ENCODE assay signal across 9 mouse cellular contexts in genomic region chr10:123265241-123265790, GRCm38 (mm10). TPM values are rescaled to one million over a fixed set of nuclear protein-coding genes. Genes with fewer than 3 reads are reported as not detected.
A peak's percentile ranks its signal among the peaks of the same experiment; 100 is the strongest.
DNase-seq lines count a peak whose midpoint lies in the region; ATAC-seq and TF ChIP-seq lines count a peak whose summit lies in the region.
"Had no signal": no experiment of that assay in that cellular context is flagged by ENCODE, and none has a peak within 500 bp of the region (broad histone marks: within the 10 kb centered on the region; RNA-seq: fewer than 3 reads in every experiment).

No protein-coding gene starts in this region.

- H3K4me3 ChIP-seq in E14TG2a.4 (replicated peaks; ENCODE audit: low read length): peak overlapping the region; percentile 75
- H3K4me3 ChIP-seq in embryonic facial prominence, embryonic 12.5 days: peak overlapping the region; percentile 60
- H3K4me3 ChIP-seq in hindbrain, embryonic 16.5 days (ENCODE audit: low read length): peak overlapping the region; percentile 74
- peak overlapping the region; percentile 7 to 21; a peak in 2 of 4 replicates for H3K4me3 ChIP-seq in liver, embryonic 14.5 days (ENCODE audit: insufficient read depth in 1 of 2, low read depth in 2 of 2, low read length in 2 of 2)
- H3K4me3 ChIP-seq in lung, adult 2 months (replicated peaks; ENCODE audit: extremely low read depth, low read depth, low read length): no peak overlapping the region

- DNase-seq in gastrocnemius, postnatal 10 days: peak; percentile 9
- DNase-seq in gastrocnemius, postnatal 25 days: no peak
- no peak for DNase-seq in liver, embryonic 14.5 days (ENCODE audit: low read depth in 3 of 3, low spot score in 3 of 3)
- DNase-seq in right cerebral cortex, postnatal 4 days: peak; percentile 32
- DNase-seq in lung, adult 2 months: no peak

- no peak for TF ChIP-seq POLR2A in lung, adult 2 months (IDR thresholded peaks at IDR 0.05; ENCODE audit: borderline replicate concordance, extremely low read depth, low read depth, low read length)

- WGBS in embryonic facial prominence, embryonic 12.5 days: under 1% methylated on average over 43 of the region's 50 CpGs
- WGBS in hindbrain, embryonic 16.5 days: 1% methylated on average over 45 of the region's 50 CpGs
- 2% methylated on average over 49 of the region's 50 CpGs for WGBS in liver, embryonic 14.5 days (ENCODE audit: insufficient replicate concordance)
- WGBS in lung, adult 2 months: under 1% methylated on average over 49 of the region's 50 CpGs

- TF ChIP-seq CTCF in E14TG2a.4 (conservative IDR thresholded peaks at IDR 0.05; ENCODE audit: low read length): no peak
- no peak for TF ChIP-seq CTCF in liver, embryonic 14.5 days (IDR thresholded peaks at IDR 0.05; ENCODE audit: low read depth)
- no peak for TF ChIP-seq CTCF in lung, adult 2 months (IDR thresholded peaks at IDR 0.05; ENCODE audit: insufficient read depth, low read length)

- peaks cover 12% of the 10 kb centered on the region for H3K4me1 ChIP-seq in E14TG2a.4 (replicated peaks; ENCODE audit: low read depth, low read length)
- H3K4me1 ChIP-seq in embryonic facial prominence, embryonic 12.5 days: peaks cover 5% of the 10 kb centered on the region; the same call in 1 of the 2 replicates
- peaks cover 10% of the 10 kb centered on the region for H3K4me1 ChIP-seq in hindbrain, embryonic 16.5 days (ENCODE audit: control insufficient read depth, insufficient read depth, low read depth, low read length)
- H3K4me1 ChIP-seq in liver, embryonic 14.5 days (replicated peaks; ENCODE audit: control insufficient read depth in 2 of 2, insufficient read depth in 2 of 2, low read length in 1 of 2): no peaks in the 10 kb centered on the region
- no peaks in the 10 kb centered on the region for H3K4me1 ChIP-seq in lung, adult 2 months (ENCODE audit: control insufficient read depth, insufficient read depth, low read length)

- H3K36me3 ChIP-seq in E14TG2a.4 (ENCODE audit: insufficient read depth, low read length): no peaks in the 10 kb centered on the region
- no peaks in the 10 kb centered on the region for H3K36me3 ChIP-seq in embryonic facial prominence, embryonic 12.5 days
- H3K36me3 ChIP-seq in hindbrain, embryonic 16.5 days (ENCODE audit: control insufficient read depth, insufficient read depth, low read length): no peaks in the 10 kb centered on the region
- H3K36me3 ChIP-seq in liver, embryonic 14.5 days (replicated peaks; ENCODE audit: control insufficient read depth, insufficient read depth, low read depth): no peaks in the 10 kb centered on the region

- peak overlapping the region; percentile 96 for H3K4me2 ChIP-seq in embryonic facial prominence, embryonic 12.5 days (replicated peaks)
- peak overlapping the region; percentile 74 for H3K4me2 ChIP-seq in hindbrain, embryonic 16.5 days (ENCODE audit: low read length)
- H3K4me2 ChIP-seq in liver, embryonic 14.5 days (ENCODE audit: low read depth): peak overlapping the region; percentile 52

- H3K27me3 ChIP-seq in E14TG2a.4 (ENCODE audit: insufficient read depth, low read length): peaks cover 47% of the 10 kb centered on the region
- peaks cover 20% of the 10 kb centered on the region for H3K27me3 ChIP-seq in embryonic facial prominence, embryonic 12.5 days
- no peaks in the 10 kb centered on the region; the same call in 1 of the 2 replicates for H3K27me3 ChIP-seq in hindbrain, embryonic 16.5 days (replicated peaks; ENCODE audit: control insufficient read depth, insufficient read depth, low read length)
- peaks cover 32% of the 10 kb centered on the region for H3K27me3 ChIP-seq in liver, embryonic 14.5 days (ENCODE audit: control insufficient read depth, insufficient read depth, low read length)

- no peak overlapping the region for H3K27ac ChIP-seq in embryonic facial prominence, embryonic 12.5 days
- peak overlapping the region; percentile 83 for H3K27ac ChIP-seq in hindbrain, embryonic 16.5 days (ENCODE audit: low read depth, low read length)
- no peak overlapping the region for H3K27ac ChIP-seq in liver, embryonic 14.5 days

- peak overlapping the region; percentile 68 for H3K9ac ChIP-seq in embryonic facial prominence, embryonic 12.5 days
- H3K9ac ChIP-seq in hindbrain, embryonic 16.5 days (ENCODE audit: low read depth, low read length): peak overlapping the region; percentile 79
- no peak overlapping the region for H3K9ac ChIP-seq in liver, embryonic 14.5 days (replicated peaks)

- ATAC-seq in embryonic facial prominence, embryonic 12.5 days (ENCODE audit: insufficient number of reproducible peaks, insufficient read depth, low FRiP score, low TSS enrichment): peak; percentile 66; the same call in 1 of the 2 replicates
- peak; percentile 43; the same call in 1 of the 2 replicates for ATAC-seq in hindbrain, embryonic 16.5 days
- no peak for ATAC-seq in liver, embryonic 14.5 days (ENCODE audit: insufficient read depth)

- TF ChIP-seq EP300 in liver, embryonic 14.5 days (IDR thresholded peaks at IDR 0.05; ENCODE audit: low read depth): no peak

- no peaks in the 10 kb centered on the region for H3K9me3 ChIP-seq in E14TG2a.4 (ENCODE audit: low read length)
- no peaks in the 10 kb centered on the region for H3K9me3 ChIP-seq in embryonic facial prominence, embryonic 12.5 days
- no peaks in the 10 kb centered on the region for H3K9me3 ChIP-seq in hindbrain, embryonic 16.5 days (ENCODE audit: control insufficient read depth, low read length)
- no peaks in the 10 kb centered on the region for H3K9me3 ChIP-seq in liver, embryonic 14.5 days (ENCODE audit: control insufficient read depth, low read length)

RNA-seq across cellular contexts. Expression of gene Fam19a2, which starts 1.5 kb away (rescaled TPM):
- under 1 TPM; 0.19 to 0.20 TPM for total RNA-seq in gastrocnemius, postnatal 10 days (2021)
- not detected for total RNA-seq in gastrocnemius, postnatal 25 days (2021)
- polyA plus RNA-seq in embryonic facial prominence, embryonic 12.5 days (2016; fragmentation: Nextera tagmentation; extraction: Ambion mirVana): 11.0 and 12.7 TPM in 2 replicates
- polyA plus RNA-seq in hindbrain, embryonic 16.5 days (2015; fragmentation: Nextera tagmentation; extraction: Ambion mirVana): 52.4 and 57.1 TPM in 2 replicates
- 0.12 and 0.14 TPM in 2 replicates for polyA plus RNA-seq in liver, embryonic 14.5 days (2012; rRNA removed)
- 0.20 and 0.29 TPM in 2 replicates for polyA plus RNA-seq in liver, embryonic 14.5 days (2014; fragmentation: Nextera tagmentation; extraction: Ambion mirVana)
- 0.07 TPM in 1 of 2 replicates, not detected in the other for polyA plus RNA-seq in lung, adult 2 months (2012; rRNA removed)
- polyA plus RNA-seq: gonadal fat pad, adult 2 months had no signal

Comparison
In these comparisons a context has a peak if more than half of its experiments do, and no peak if none do; other contexts are left out.
1. DNase-seq: peak in gastrocnemius, postnatal 10 days (single experiment) and right cerebral cortex, postnatal 4 days (single experiment); none in gastrocnemius, postnatal 25 days (single experiment), liver, embryonic 14.5 days (0 of 3) and lung, adult 2 months (single experiment).
2. Peak in every context shown above with its lines, with median percentiles within 50 percentile points of each other: H3K4me2 ChIP-seq.